Mouse (Mus musculus): ENCODE results near the gene Hps5. TPM values are rescaled to one million over a fixed set of nuclear protein-coding genes. Genes with fewer than 3 reads are reported as not detected.

Hps5 gene
- 22.7 and 23.5 TPM in 2 replicates for polyA plus RNA-seq (2016; fragmentation: Nextera tagmentation; extraction: Ambion mirVana)

GRCm38 (mm10) chr7:46795287-46796205 lies at the start of gene Hps5, which contains the start of gene Gtf2h1:
TSS of gene Hps5 (minus strand) at chr7:46796064.
TSS of gene Gtf2h1 (plus strand) at chr7:46796103.
- H3K27ac ChIP-seq: no peak within 1 kb of the TSS; the same call in 1 of the 2 replicates
- under 1% methylated on average over 75 of the region's 75 CpGs for WGBS

GRCm38 (mm10) chr7:46845211-46845977 lies 49.5 kb upstream of the Hps5 start:
- peak; percentile 88 for ATAC-seq (ENCODE audit: low FRiP score, low read depth)

More at GRCm38 (mm10) chr7:46795287-46796205, at the start of gene Hps5, which contains the start of gene Gtf2h1:
- no peaks in the 10 kb centered on the region for H3K9me3 ChIP-seq
- H3K27me3 ChIP-seq (replicated peaks): no peaks in the 10 kb centered on the region
- H3K4me3 ChIP-seq: peak within 1 kb of the TSS; percentile 97
- ATAC-seq (ENCODE audit: low FRiP score, low read depth): peak; percentile 99
- H3K4me2 ChIP-seq (replicated peaks): peak within 1 kb of the TSS; percentile 78
- peaks cover 19% of the 10 kb centered on the region for H3K4me1 ChIP-seq
- H3K9ac ChIP-seq: peak within 1 kb of the TSS; percentile 81
- peaks cover 4% of the 10 kb centered on the region; the same call in 1 of the 2 replicates for H3K36me3 ChIP-seq

GRCm38 (mm10) chr7:46843576-46843975 lies 47.7 kb upstream of the Hps5 start:
- ATAC-seq (ENCODE audit: low FRiP score, low read depth): no peak
- peaks cover 5% of the 10 kb centered on the region for H3K36me3 ChIP-seq
- WGBS: 93% methylated on average over 4 of the region's 4 CpGs
- peaks cover 3% of the 10 kb centered on the region; the same call in 1 of the 2 replicates for H3K27me3 ChIP-seq (replicated peaks)
- no peak overlapping the region for H3K4me3 ChIP-seq
- no peak overlapping the region for H3K4me2 ChIP-seq (replicated peaks)
- peaks cover 18% of the 10 kb centered on the region for H3K4me1 ChIP-seq
- no peak overlapping the region for H3K27ac ChIP-seq
- H3K9me3 ChIP-seq: no peaks in the 10 kb centered on the region
- H3K9ac ChIP-seq: no peak overlapping the region

More at GRCm38 (mm10) chr7:46845211-46845977, 49.5 kb upstream of the Hps5 start:
- Histone ChIP-seq H3K9me3 (no peaks in the 10 kb centered on the region), H3K27me3 (replicated peaks) (0 out of 2 replicates have a peak, but pooled peaks cover 3% of the 10 kb centered on the region), H3K4me1 (peaks cover 10% of the 10 kb centered on the region; the same call in 1 of the 2 replicates), H3K27ac (peak overlapping the region; percentile 46), H3K9ac (peak overlapping the region; percentile 85), H3K36me3 (peaks cover 21% of the 10 kb centered on the region), H3K4me3 (peak overlapping the region; percentile 76), H3K4me2 (replicated peaks) (peak overlapping the region; percentile 94)
- under 1% methylated on average over 51 of the region's 51 CpGs for WGBS

- H3K9ac ChIP-seq: no peak overlapping the region
- peaks cover 24% of the 10 kb centered on the region for H3K4me1 ChIP-seq
- H3K36me3 ChIP-seq: no peaks in the 10 kb centered on the region
- H3K27me3 ChIP-seq (replicated peaks): peaks cover 3% of the 10 kb centered on the region; the same call in 1 of the 2 replicates
- no peak overlapping the region for H3K4me3 ChIP-seq
- H3K27ac ChIP-seq: no peak overlapping the region
- ATAC-seq (ENCODE audit: low FRiP score, low read depth): no peak
- no peak overlapping the region for H3K4me2 ChIP-seq (replicated peaks)
- H3K9me3 ChIP-seq: no peaks in the 10 kb centered on the region
- 30% methylated on average over 5 of the region's 5 CpGs for WGBS
Measured at GRCm38 (mm10) chr7:46842278-46842677, 46.4 kb upstream of the Hps5 start.

GRCm38 (mm10) chr7:46840787-46841525 lies 45.1 kb upstream of the Hps5 start, which contains the start of gene Ldha:
TSS of gene Ldha (plus strand) at chr7:46841475.
- ATAC-seq (ENCODE audit: low FRiP score, low read depth): no peak
- Histone ChIP-seq H3K36me3 (no peaks in the 10 kb centered on the region), H3K27ac (no peak within 1 kb of the TSS), H3K4me1 (peaks cover 22% of the 10 kb centered on the region), H3K9me3 (no peaks in the 10 kb centered on the region), H3K4me2 (replicated peaks) (no peak within 1 kb of the TSS), H3K9ac (no peak within 1 kb of the TSS), H3K4me3 (no peak within 1 kb of the TSS), H3K27me3 (replicated peaks) (peaks cover 3% of the 10 kb centered on the region; the same call in 1 of the 2 replicates)
- 23% methylated on average over 6 of the region's 6 CpGs for WGBS

GRCm38 (mm10) chr7:46840326-46840725 lies 44.5 kb upstream of the Hps5 start:
- Histone ChIP-seq H3K9ac (no peak overlapping the region), H3K36me3 (no peaks in the 10 kb centered on the region), H3K4me1 (peaks cover 22% of the 10 kb centered on the region), H3K9me3 (no peaks in the 10 kb centered on the region), H3K27me3 (replicated peaks) (peaks cover 3% of the 10 kb centered on the region; the same call in 1 of the 2 replicates), H3K4me3 (no peak overlapping the region), H3K4me2 (replicated peaks) (no peak overlapping the region), H3K27ac (no peak overlapping the region)
- 68% methylated on average over 4 of the region's 4 CpGs for WGBS
- no peak for ATAC-seq (ENCODE audit: low FRiP score, low read depth)

GRCm38 (mm10) chr7:46839861-46840260 lies 44.0 kb upstream of the Hps5 start:
- no peaks in the 10 kb centered on the region for H3K36me3 ChIP-seq
- 81% methylated on average over 5 of the region's 5 CpGs for WGBS
- no peak overlapping the region for H3K4me2 ChIP-seq (replicated peaks)
- H3K9me3 ChIP-seq: no peaks in the 10 kb centered on the region
- peaks cover 23% of the 10 kb centered on the region for H3K4me1 ChIP-seq
- no peak overlapping the region for H3K9ac ChIP-seq
- no peak overlapping the region for H3K27ac ChIP-seq
- peaks cover 3% of the 10 kb centered on the region; the same call in 1 of the 2 replicates for H3K27me3 ChIP-seq (replicated peaks)
- no peak for ATAC-seq (ENCODE audit: low FRiP score, low read depth)
- no peak overlapping the region for H3K4me3 ChIP-seq

- Histone ChIP-seq H3K4me1 (peaks cover 23% of the 10 kb centered on the region), H3K27ac (no peak overlapping the region), H3K36me3 (no peaks in the 10 kb centered on the region), H3K4me2 (replicated peaks) (no peak overlapping the region), H3K4me3 (no peak overlapping the region), H3K27me3 (replicated peaks) (peaks cover 3% of the 10 kb centered on the region; the same call in 1 of the 2 replicates), H3K9me3 (no peaks in the 10 kb centered on the region), H3K9ac (no peak overlapping the region)
- WGBS: 35% methylated on average over 7 of the region's 7 CpGs
- ATAC-seq (ENCODE audit: low FRiP score, low read depth): no peak
Measured at GRCm38 (mm10) chr7:46839446-46839845, 43.6 kb upstream of the Hps5 start.

GRCm38 (mm10) chr7:46838891-46839302 lies 43.0 kb upstream of the Hps5 start:
- no peak for ATAC-seq (ENCODE audit: low FRiP score, low read depth)
- H3K36me3 ChIP-seq: no peaks in the 10 kb centered on the region
- peak overlapping the region; percentile 16; the same call in 1 of the 2 replicates for H3K4me2 ChIP-seq (replicated peaks)
- H3K9ac ChIP-seq: no peak overlapping the region
- H3K4me3 ChIP-seq: no peak overlapping the region
- no peaks in the 10 kb centered on the region for H3K9me3 ChIP-seq
- 7% methylated on average over 8 of the region's 8 CpGs for WGBS
- peaks cover 3% of the 10 kb centered on the region; the same call in 1 of the 2 replicates for H3K27me3 ChIP-seq (replicated peaks)
- H3K27ac ChIP-seq: no peak overlapping the region
- peaks cover 23% of the 10 kb centered on the region for H3K4me1 ChIP-seq

GRCm38 (mm10) chr7:46838104-46838671 lies 42.3 kb upstream of the Hps5 start:
- ATAC-seq (ENCODE audit: low FRiP score, low read depth): no peak
- Histone ChIP-seq H3K27me3 (replicated peaks) (peaks cover 3% of the 10 kb centered on the region; the same call in 1 of the 2 replicates), H3K27ac (no peak overlapping the region), H3K4me3 (no peak overlapping the region), H3K9ac (no peak overlapping the region), H3K4me1 (peaks cover 23% of the 10 kb centered on the region), H3K36me3 (no peaks in the 10 kb centered on the region), H3K4me2 (replicated peaks) (no peak overlapping the region; the same call in 1 of the 2 replicates), H3K9me3 (no peaks in the 10 kb centered on the region)
- whole genome bisulfite sequencing: 3% methylated on average over 9 of the region's 9 CpGs

GRCm38 (mm10) chr7:46837073-46837472 lies 41.2 kb upstream of the Hps5 start:
- Histone ChIP-seq H3K4me2 (replicated peaks) (no peak overlapping the region), H3K27me3 (replicated peaks) (peaks cover 3% of the 10 kb centered on the region; the same call in 1 of the 2 replicates), H3K4me1 (peaks cover 23% of the 10 kb centered on the region), H3K27ac (no peak overlapping the region), H3K4me3 (no peak overlapping the region), H3K9me3 (no peaks in the 10 kb centered on the region), H3K36me3 (no peaks in the 10 kb centered on the region), H3K9ac (no peak overlapping the region)
- no peak for ATAC-seq (ENCODE audit: low FRiP score, low read depth)
- WGBS: 38% methylated on average over 5 of the region's 5 CpGs

Measured in neural tube, embryonic 12.5 days (tissue).